Mouse (Mus musculus) small intestine, adult 10 weeks (tissue): Measurements from ENCODE around the gene 2810408A11Rik. TPM values are rescaled to one million over a fixed set of nuclear protein-coding genes. Genes with fewer than 3 reads are reported as not detected.

Source experiments
- polyA plus RNA-seq: library from polyadenylated mRNA; stranded (reverse); fragments of 350-450 nt; fragmentation: Illumina TruSeq; extraction: RNeasy Lipid Tissue Mini Kit (QIAGEN cat#74804); gene quantifications from one replicate; pipeline ENCODE4 v1.2.3, GENCODE M21; 2014; ENCODE audit warnings: low replicate concordance

The 2810408A11Rik gene
- polyA plus RNA-seq: 7.0 TPM

DNA sequence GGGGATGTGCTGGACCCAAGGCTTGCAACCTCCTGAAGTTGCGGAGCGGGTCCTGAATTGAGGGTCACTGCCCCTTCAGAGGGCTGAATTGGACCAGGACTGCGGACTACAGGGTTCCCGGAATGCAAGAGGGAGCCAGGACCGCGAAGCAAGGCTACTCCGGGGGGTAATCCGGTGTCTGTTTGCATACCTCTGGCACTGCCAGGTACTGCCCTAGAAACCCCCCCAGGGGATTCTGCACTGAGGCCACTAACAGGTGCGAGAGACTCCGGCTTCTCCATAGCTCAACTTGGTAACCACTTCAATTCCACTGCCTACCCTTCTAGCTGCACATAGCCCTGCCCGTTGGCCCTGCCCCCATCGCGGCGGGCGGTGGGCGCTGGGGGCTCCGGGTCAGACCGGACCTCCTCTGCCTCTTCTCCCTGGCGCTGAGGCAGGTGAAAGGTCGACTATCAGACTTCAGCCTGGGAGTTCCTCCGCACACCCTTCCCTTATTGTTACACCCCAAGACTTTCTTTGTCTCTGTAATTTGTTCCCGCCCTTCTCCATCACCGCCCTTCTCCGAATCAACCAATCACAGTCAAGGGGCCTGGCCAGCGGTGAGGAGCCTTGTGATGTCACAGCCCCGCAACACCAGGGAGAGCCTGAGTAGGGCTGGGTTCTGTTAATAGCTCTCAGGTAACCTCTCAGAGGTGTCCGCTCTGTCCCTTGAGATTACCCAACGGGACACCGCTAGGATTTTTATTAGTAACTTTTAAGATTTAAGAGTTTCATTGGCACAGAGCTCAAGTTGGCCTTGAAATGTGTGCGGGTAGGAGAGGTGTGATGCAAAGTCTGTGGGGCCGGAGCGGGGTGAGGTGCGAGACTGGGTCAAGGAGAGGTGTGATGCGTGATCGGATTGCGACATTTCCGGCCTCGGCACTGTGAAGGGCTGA, at the start of gene 2810408A11Rik, which contains the start of gene Neurl4:
Gene 2810408A11Rik (minus strand): TSS at position 517 of the 935 bp plus-strand sequence.
Gene Neurl4 (plus strand): TSS at position 602 of the 935 bp plus-strand sequence.

DNA sequence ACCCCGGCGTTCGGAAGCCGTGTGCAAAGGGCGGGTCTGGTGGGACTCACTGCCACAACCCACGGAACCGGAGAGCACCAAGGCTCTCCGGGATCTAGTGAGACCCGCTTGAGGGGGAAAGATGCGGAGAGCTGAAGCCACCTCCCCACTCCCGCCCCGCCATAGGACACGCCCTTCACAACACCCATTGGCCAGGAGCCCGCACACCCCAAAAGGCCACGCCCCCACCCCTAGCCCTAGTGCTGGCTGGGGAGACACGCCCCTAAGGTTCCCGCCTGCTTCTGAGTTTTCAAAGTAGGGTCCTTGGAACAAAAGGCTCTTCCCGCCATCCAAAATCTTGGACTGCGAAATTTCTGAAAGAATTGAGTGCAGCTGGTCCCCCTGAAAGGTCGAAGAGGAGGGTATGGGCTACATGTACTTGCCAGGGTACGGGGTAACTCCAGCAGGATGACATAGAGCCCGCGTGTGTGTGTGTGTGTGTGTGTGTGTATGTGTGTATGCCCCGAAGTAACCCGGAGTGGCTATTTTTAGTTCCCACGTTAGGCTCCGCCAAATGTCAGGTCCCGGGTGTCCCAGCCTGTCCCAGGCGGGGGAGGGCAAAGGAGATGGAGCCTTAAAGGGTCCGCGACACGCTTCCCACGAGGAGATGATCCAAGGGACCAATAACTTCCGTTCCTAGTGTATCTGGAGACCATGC, 47.4 kb upstream of the 2810408A11Rik start, which contains the start of gene Slc2a4:
Gene Slc2a4 (minus strand): TSS at position 123 of the 697 bp plus-strand sequence.

DNA sequence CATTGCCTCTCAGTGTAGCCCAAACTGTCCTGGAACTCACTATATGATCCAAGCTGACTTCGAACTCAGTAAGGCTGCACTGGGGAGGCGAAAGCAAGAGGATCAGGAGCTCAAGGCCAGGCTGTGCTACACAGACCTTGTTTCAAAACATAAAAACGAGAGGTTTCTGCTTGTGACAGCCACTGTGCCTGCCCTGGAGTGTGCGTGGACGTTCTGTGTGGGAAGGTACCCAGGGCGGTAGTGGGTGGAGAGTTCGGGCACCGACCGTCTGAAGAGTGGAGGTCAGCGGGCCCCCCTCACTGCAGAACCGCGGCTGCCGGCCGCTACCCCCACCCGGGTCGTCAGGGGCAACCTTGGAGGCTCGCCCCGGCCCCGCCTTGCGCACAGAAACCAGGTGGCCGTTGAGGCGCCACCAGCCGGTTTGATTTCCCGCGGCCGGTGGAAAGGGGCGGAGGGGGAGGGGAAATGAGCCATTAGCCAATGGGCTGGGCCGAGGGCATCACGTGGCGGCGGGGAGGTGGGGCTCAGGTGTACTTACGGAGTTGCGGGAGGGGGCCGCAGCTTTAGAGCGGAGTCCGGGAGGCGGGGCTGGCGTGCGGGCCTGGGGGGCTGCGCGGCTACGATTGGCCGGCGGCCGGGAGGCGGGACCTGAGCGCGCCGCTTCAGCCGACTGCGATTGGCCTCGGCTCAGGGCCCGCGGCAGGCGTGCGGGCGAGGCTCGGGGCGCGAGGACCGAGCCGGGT, 34.5 kb upstream of the 2810408A11Rik start, which contains the start of gene Ybx2:
Gene Ybx2 (plus strand): TSS at position 660 of the 743 bp plus-strand sequence.

GRCm38 (mm10) chr11:69921114-69922011, 20.6 kb upstream of the 2810408A11Rik start, which contains the start of gene Eif5a:
TSS of gene Eif5a (minus strand) at chr11:69921958.

DNA sequence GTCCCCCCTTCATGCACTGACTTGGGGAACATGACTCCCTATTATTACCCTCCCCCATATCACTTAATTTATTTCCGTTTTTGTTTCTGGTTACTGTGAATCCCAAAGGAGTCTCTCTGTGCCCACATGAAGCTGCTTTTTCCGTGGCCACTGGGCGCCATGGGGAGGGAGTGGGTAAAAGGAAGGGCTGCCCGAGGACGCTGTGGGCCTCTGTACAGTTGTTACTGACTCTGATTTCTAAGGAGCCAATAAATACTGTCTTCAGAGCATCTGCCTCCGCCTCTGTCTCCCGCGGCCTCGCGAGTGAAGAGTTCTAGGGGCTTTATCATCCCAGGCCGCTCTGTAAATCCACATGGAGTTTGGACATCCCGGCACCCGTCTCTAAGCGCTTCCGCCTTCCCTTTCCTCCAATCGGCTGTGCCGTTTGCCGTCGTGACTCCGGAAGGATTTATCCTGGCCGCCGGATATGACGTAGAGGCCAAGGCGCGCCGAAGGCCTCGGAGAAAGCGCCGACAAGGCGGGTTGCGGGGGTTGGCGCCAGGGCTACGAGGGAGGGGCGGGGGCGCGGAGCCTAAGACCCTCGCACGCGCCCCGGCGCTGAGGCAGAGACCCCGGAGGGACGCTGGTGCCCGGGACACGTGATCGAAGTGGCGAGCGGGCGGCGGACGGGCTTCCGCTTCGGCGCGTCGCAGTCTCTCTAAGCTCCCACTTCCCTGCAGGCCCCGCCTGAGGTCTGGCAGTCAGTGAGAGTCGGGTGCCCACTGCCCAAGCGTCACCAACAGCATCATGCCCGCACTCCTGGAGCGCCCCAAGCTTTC, 13.0 kb upstream of the 2810408A11Rik start, which contains the start of gene Gps2:
Gene Gps2 (plus strand): TSS at position 335 of the 818 bp plus-strand sequence.

DNA sequence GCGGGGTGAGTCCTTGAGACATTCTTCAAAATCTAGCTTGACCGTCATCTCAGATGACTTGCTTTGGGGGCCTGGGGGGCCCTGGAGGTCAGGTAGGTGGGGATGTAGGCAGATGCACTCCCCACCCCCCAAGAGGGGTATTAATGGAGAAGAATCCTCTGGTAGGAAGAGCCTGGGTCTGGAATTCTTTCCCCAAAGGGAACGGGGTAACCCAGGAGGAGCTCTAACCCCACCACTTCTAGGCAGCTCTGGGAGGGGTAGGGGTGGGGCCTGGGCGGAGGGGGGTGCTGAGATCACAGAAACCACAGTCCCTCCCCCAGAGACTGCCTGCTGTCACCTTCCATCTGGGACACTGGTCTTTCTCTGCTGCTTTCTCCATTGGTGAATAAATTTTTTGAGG, 5.5 kb downstream of the 2810408A11Rik start, which contains the start of gene Acap1:
Gene Acap1 (minus strand): TSS at position 249 of the 400 bp plus-strand sequence.

GRCm38 (mm10) chr11:69880853-69881603, 19.8 kb downstream of the 2810408A11Rik start, which contains the start of gene Kctd11:
TSS of gene Kctd11 (minus strand) at chr11:69881406.

GRCm38 (mm10) chr11:69877878-69878277, 22.9 kb downstream of the 2810408A11Rik start, which contains the start of gene Tmem95:
TSS of gene Tmem95 (minus strand) at chr11:69878018.

GRCm38 (mm10) chr11:69858113-69858998, 42.4 kb downstream of the 2810408A11Rik start, which contains the start of gene Tnk1:
TSS of gene Tnk1 (minus strand) at chr11:69858730.

Other genes starting within 250 kb of the 2810408A11Rik start
- gene Sox15, start 245.7 kb downstream of the 2810408A11Rik start, polyA plus RNA-seq: not detected
- 15.1 TPM for gene Mpdu1, start 238.3 kb downstream of the 2810408A11Rik start, polyA plus RNA-seq
- gene Cd68, start 234.8 kb downstream of the 2810408A11Rik start, polyA plus RNA-seq: 1.7 TPM
- 261 TPM for gene Eif4a1, start 228.6 kb downstream of the 2810408A11Rik start, polyA plus RNA-seq
- 73.2 TPM for gene Senp3, start 218.9 kb downstream of the 2810408A11Rik start, polyA plus RNA-seq
- 26.8 TPM for gene Tnfsf13, start 215.2 kb downstream of the 2810408A11Rik start, polyA plus RNA-seq
- 0.41 TPM for gene Tnfsf12, start 205.1 kb downstream of the 2810408A11Rik start, polyA plus RNA-seq
- 3.9 TPM for gene Tnfsfm13, start 204.9 kb downstream of the 2810408A11Rik start, polyA plus RNA-seq
- gene Polr2a, start 142.3 kb downstream of the 2810408A11Rik start, polyA plus RNA-seq: 15.6 TPM
- not detected for gene Slc35g3, start 139.0 kb downstream of the 2810408A11Rik start, polyA plus RNA-seq
- 8.3 TPM for gene Zbtb4, start 135.1 kb downstream of the 2810408A11Rik start, polyA plus RNA-seq
- 4.4 TPM for gene Chrnb1, start 105.0 kb downstream of the 2810408A11Rik start, polyA plus RNA-seq
- 4.6 TPM for gene Fgf11, start 99.1 kb downstream of the 2810408A11Rik start, polyA plus RNA-seq
- gene Tmem102, start 95.4 kb downstream of the 2810408A11Rik start, polyA plus RNA-seq: 10.2 TPM
- not detected for gene Gm39566, start 85.7 kb downstream of the 2810408A11Rik start, polyA plus RNA-seq
- gene Spem2, start 82.5 kb downstream of the 2810408A11Rik start, polyA plus RNA-seq: not detected
- gene Spem1, start 78.8 kb downstream of the 2810408A11Rik start, polyA plus RNA-seq: not detected
- gene Nlgn2, start 63.2 kb downstream of the 2810408A11Rik start, polyA plus RNA-seq: 0.15 TPM
- 4.2 TPM for gene Tmem256, start 62.5 kb downstream of the 2810408A11Rik start, polyA plus RNA-seq
- gene Plscr3, start 54.6 kb downstream of the 2810408A11Rik start, polyA plus RNA-seq: 0.33 TPM
- 5.0 TPM for gene Tnk1, start 42.3 kb downstream of the 2810408A11Rik start, polyA plus RNA-seq
- not detected for gene Tmem95, start 23.0 kb downstream of the 2810408A11Rik start, polyA plus RNA-seq
- gene Kctd11, start 19.6 kb downstream of the 2810408A11Rik start, polyA plus RNA-seq: 1.4 TPM
- 0.67 TPM for gene Acap1, start 5.4 kb downstream of the 2810408A11Rik start, polyA plus RNA-seq
- 1.6 TPM for gene Neurl4, start 85 bp upstream of the 2810408A11Rik start, polyA plus RNA-seq
- 10.7 TPM for gene Gps2, start 12.9 kb upstream of the 2810408A11Rik start, polyA plus RNA-seq
- 136 TPM for gene Eif5a, start 21.0 kb upstream of the 2810408A11Rik start, polyA plus RNA-seq
- 2.3 TPM for gene Ybx2, start 34.8 kb upstream of the 2810408A11Rik start, polyA plus RNA-seq
- 0.33 TPM for gene Slc2a4, start 47.2 kb upstream of the 2810408A11Rik start, polyA plus RNA-seq
- 140 TPM for gene Cldn7, start 63.8 kb upstream of the 2810408A11Rik start, polyA plus RNA-seq
- 41.0 TPM for gene Ctdnep1, start 80.2 kb upstream of the 2810408A11Rik start, polyA plus RNA-seq
- gene Elp5, start 81.5 kb upstream of the 2810408A11Rik start, polyA plus RNA-seq: 3.9 TPM
- gene Gabarap, start 90.2 kb upstream of the 2810408A11Rik start, polyA plus RNA-seq: 558 TPM
- 14.8 TPM for gene Phf23, start 94.8 kb upstream of the 2810408A11Rik start, polyA plus RNA-seq
- not detected for gene Dvl2, start 99.6 kb upstream of the 2810408A11Rik start, polyA plus RNA-seq
- gene Acadvl, start 114.4 kb upstream of the 2810408A11Rik start, polyA plus RNA-seq: 4.8 TPM
- gene Dlg4, start 116.0 kb upstream of the 2810408A11Rik start, polyA plus RNA-seq: 0.30 TPM
- not detected for gene Asgr1, start 153.1 kb upstream of the 2810408A11Rik start, polyA plus RNA-seq
- not detected for gene Asgr2, start 191.7 kb upstream of the 2810408A11Rik start, polyA plus RNA-seq
- 5.1 TPM for gene Mgl2, start 229.3 kb upstream of the 2810408A11Rik start, polyA plus RNA-seq